Mouse (Mus musculus): ENCODE results near the gene Map1lc3b.

- TF ChIP-seq MAX (IDR thresholded peaks at IDR 0.05) = no peak
- no peak for TF ChIP-seq CTCF (IDR thresholded peaks at IDR 0.05; ENCODE audit: control insufficient read depth, insufficient read depth, insufficient read length)
- TF ChIP-seq MYOG (IDR thresholded peaks at IDR 0.05; ENCODE audit: control insufficient read depth, extremely low read depth, insufficient read length) = no peak
- TF ChIP-seq CEBPB (IDR thresholded peaks at IDR 0.05; ENCODE audit: low read depth) = no peak
- TF ChIP-seq USF1 (IDR thresholded peaks at IDR 0.05; ENCODE audit: low read depth) = no peak
- TF ChIP-seq MYOD1 (IDR thresholded peaks at IDR 0.05; ENCODE audit: control insufficient read depth, insufficient read length, low read depth) = no peak
- no peak for TF ChIP-seq FOSL1 (IDR thresholded peaks at IDR 0.05; ENCODE audit: insufficient read depth, low read length, poor library complexity, severe bottlenecking)
Measured at GRCm38 (mm10) chr8:121593293-121593692, 3.1 kb downstream of the Map1lc3b start.

All from C2C12 (cell line).